Mouse (Mus musculus): Measurements from ENCODE around the gene Tjp3.
A peak's percentile ranks its signal among the peaks of the same experiment; 100 is the strongest.

Gene Tjp3

GRCm38 (mm10) chr10:81319741-81320549, 28.6 kb upstream of the Tjp3 start:
- no peak for DNase-seq (ENCODE audit: inconsistent age in 2 of 2, low spot score in 1 of 2)

- DNase-seq (ENCODE audit: inconsistent age in 2 of 2, low spot score in 1 of 2) = peak in 1 of 2 experiments; percentile 64
Observed at GRCm38 (mm10) chr10:81319330-81319699, 27.9 kb upstream of the Tjp3 start.

- DNase-seq (ENCODE audit: inconsistent age in 2 of 2, low spot score in 1 of 2) = peak; percentile 79 to 93
Observed at GRCm38 (mm10) chr10:81318589-81319329, 27.4 kb upstream of the Tjp3 start.

GRCm38 (mm10) chr10:81317273-81317672, 25.9 kb upstream of the Tjp3 start:
- peak; percentile 90 to 92 for DNase-seq (ENCODE audit: inconsistent age in 2 of 2, low spot score in 1 of 2)

- peak; percentile 57 to 73 for DNase-seq (ENCODE audit: inconsistent age in 2 of 2, low spot score in 1 of 2)
Observed at GRCm38 (mm10) chr10:81316338-81317060, 25.1 kb upstream of the Tjp3 start.

GRCm38 (mm10) chr10:81315587-81315986, 24.2 kb upstream of the Tjp3 start:
- DNase-seq (ENCODE audit: inconsistent age in 2 of 2, low spot score in 1 of 2) = no peak

GRCm38 (mm10) chr10:81314201-81314600, 22.8 kb upstream of the Tjp3 start:
- no peak for DNase-seq (ENCODE audit: inconsistent age in 2 of 2, low spot score in 1 of 2)

GRCm38 (mm10) chr10:81313581-81313980, 22.2 kb upstream of the Tjp3 start:
- no peak for DNase-seq (ENCODE audit: inconsistent age in 2 of 2, low spot score in 1 of 2)

GRCm38 (mm10) chr10:81309571-81309970, 18.2 kb upstream of the Tjp3 start:
- DNase-seq (ENCODE audit: inconsistent age in 2 of 2, low spot score in 1 of 2) = no peak

- DNase-seq (ENCODE audit: inconsistent age in 2 of 2, low spot score in 1 of 2) = no peak
Observed at GRCm38 (mm10) chr10:81306837-81307682, 15.7 kb upstream of the Tjp3 start.

GRCm38 (mm10) chr10:81306173-81306668, 14.8 kb upstream of the Tjp3 start:
- DNase-seq (ENCODE audit: inconsistent age in 2 of 2, low spot score in 1 of 2) = no peak

- no peak for DNase-seq (ENCODE audit: inconsistent age in 2 of 2, low spot score in 1 of 2)
Observed at GRCm38 (mm10) chr10:81305663-81306062, 14.3 kb upstream of the Tjp3 start.

GRCm38 (mm10) chr10:81304597-81305238, 13.3 kb upstream of the Tjp3 start:
- DNase-seq (ENCODE audit: inconsistent age in 2 of 2, low spot score in 1 of 2) = peak; percentile 59 to 81

GRCm38 (mm10) chr10:81303761-81304160, 12.4 kb upstream of the Tjp3 start:
- no peak for DNase-seq (ENCODE audit: inconsistent age in 2 of 2, low spot score in 1 of 2)

GRCm38 (mm10) chr10:81303258-81303657, 11.9 kb upstream of the Tjp3 start:
- peak in 1 of 2 experiments; percentile 63 for DNase-seq (ENCODE audit: inconsistent age in 2 of 2, low spot score in 1 of 2)

- no peak for DNase-seq (ENCODE audit: inconsistent age in 2 of 2, low spot score in 1 of 2)
Observed at GRCm38 (mm10) chr10:81302781-81303218, 11.4 kb upstream of the Tjp3 start.

- no peak for DNase-seq (ENCODE audit: inconsistent age in 2 of 2, low spot score in 1 of 2)
Observed at GRCm38 (mm10) chr10:81302288-81302687, 10.9 kb upstream of the Tjp3 start.

GRCm38 (mm10) chr10:81301321-81301720, 9.9 kb upstream of the Tjp3 start:
- no peak for DNase-seq (ENCODE audit: inconsistent age in 2 of 2, low spot score in 1 of 2)

- no peak for DNase-seq (ENCODE audit: inconsistent age in 2 of 2, low spot score in 1 of 2)
Observed at GRCm38 (mm10) chr10:81300352-81300907, 9.0 kb upstream of the Tjp3 start.

Data from adrenal gland, adult (tissue).